Mouse (Mus musculus): ENCODE data around the gene Neurl3. TPM values are rescaled to one million over a fixed set of nuclear protein-coding genes. Genes with fewer than 3 reads are reported as not detected.

Gene Neurl3
- polyA plus RNA-seq, 1 experiment from 2014 or later: 24.2 TPM

GRCm38 (mm10) chr1:36246688-36247087 is 27.8 kb downstream of the Neurl3 start:
- Histone ChIP-seq H3K4me3 (replicated peaks) (no peak overlapping the region), H3K4me2 (replicated peaks) (no peak overlapping the region), H3K27me3 (replicated peaks) (no peaks in the 10 kb centered on the region), H3K9ac (no peak overlapping the region), H3K36me3 (no peaks in the 10 kb centered on the region), H3K9me3 (no peaks in the 10 kb centered on the region), H3K27ac (no peak overlapping the region), H3K4me1 (replicated peaks) (peaks cover 5% of the 10 kb centered on the region)
- ATAC-seq: no peak
- WGBS: 58% methylated on average over 6 of the region's 6 CpGs

GRCm38 (mm10) chr1:36244828-36245215 is 29.7 kb downstream of the Neurl3 start:
- 79% methylated on average over 4 of the region's 4 CpGs for WGBS

GRCm38 (mm10) chr1:36244058-36244827 is 30.2 kb downstream of the Neurl3 start, which contains the start of gene Uggt1:
Uggt1 (minus strand) TSS chr1:36244720.
- Histone ChIP-seq H3K9ac (peak within 1 kb of the TSS; percentile 81), H3K9me3 (no peaks in the 10 kb centered on the region), H3K36me3 (no peaks in the 10 kb centered on the region), H3K4me2 (replicated peaks) (peak within 1 kb of the TSS; percentile 58), H3K27me3 (replicated peaks) (no peaks in the 10 kb centered on the region), H3K4me1 (replicated peaks) (no peaks in the 10 kb centered on the region; the same call in 1 of the 2 replicates), H3K27ac (peak within 1 kb of the TSS; percentile 83), H3K4me3 (replicated peaks) (peak within 1 kb of the TSS; percentile 95)
- 1% methylated on average over 49 of the region's 49 CpGs for WGBS
- peak; percentile 99 for ATAC-seq

More at GRCm38 (mm10) chr1:36244828-36245215, 29.7 kb downstream of the Neurl3 start:
- ATAC-seq: no peak
- Histone ChIP-seq H3K36me3 (no peaks in the 10 kb centered on the region), H3K4me3 (replicated peaks) (no peak overlapping the region), H3K4me2 (replicated peaks) (no peak overlapping the region), H3K27me3 (replicated peaks) (no peaks in the 10 kb centered on the region), H3K4me1 (replicated peaks) (no peaks in the 10 kb centered on the region; the same call in 1 of the 2 replicates), H3K27ac (no peak overlapping the region), H3K9ac (no peak overlapping the region), H3K9me3 (no peaks in the 10 kb centered on the region)

GRCm38 (mm10) chr1:36243447-36244057 is 30.9 kb downstream of the Neurl3 start:
- Histone ChIP-seq H3K9ac (peak overlapping the region; percentile 81), H3K4me3 (replicated peaks) (peak overlapping the region; percentile 95), H3K36me3 (no peaks in the 10 kb centered on the region), H3K9me3 (no peaks in the 10 kb centered on the region), H3K27ac (peak overlapping the region; percentile 83), H3K4me1 (replicated peaks) (no peaks in the 10 kb centered on the region; the same call in 1 of the 2 replicates), H3K4me2 (replicated peaks) (peak overlapping the region; percentile 58), H3K27me3 (replicated peaks) (no peaks in the 10 kb centered on the region)
- ATAC-seq: no peak
- 2% methylated on average over 21 of the region's 21 CpGs for WGBS

- 88% methylated on average over 15 of the region's 15 CpGs for WGBS
- Histone ChIP-seq H3K4me2 (replicated peaks) (no peak overlapping the region), H3K9me3 (no peaks in the 10 kb centered on the region), H3K36me3 (no peaks in the 10 kb centered on the region), H3K4me3 (replicated peaks) (no peak overlapping the region), H3K27ac (no peak overlapping the region), H3K9ac (no peak overlapping the region), H3K27me3 (replicated peaks) (no peaks in the 10 kb centered on the region), H3K4me1 (replicated peaks) (no peaks in the 10 kb centered on the region; the same call in 1 of the 2 replicates)
- ATAC-seq: no peak
Measured at GRCm38 (mm10) chr1:36241903-36242429, 32.5 kb downstream of the Neurl3 start.

GRCm38 (mm10) chr1:36240176-36240575 is 34.3 kb downstream of the Neurl3 start:
- H3K36me3 ChIP-seq: no peaks in the 10 kb centered on the region
- no peaks in the 10 kb centered on the region for H3K27me3 ChIP-seq (replicated peaks)
- H3K4me1 ChIP-seq (replicated peaks): no peaks in the 10 kb centered on the region; the same call in 1 of the 2 replicates
- no peak for ATAC-seq
- H3K9me3 ChIP-seq: no peaks in the 10 kb centered on the region
- H3K27ac ChIP-seq: no peak overlapping the region
- no peak overlapping the region for H3K4me2 ChIP-seq (replicated peaks)
- no peak overlapping the region for H3K4me3 ChIP-seq (replicated peaks)
- no peak overlapping the region for H3K9ac ChIP-seq
- 77% methylated on average over 6 of the region's 6 CpGs for WGBS

- ATAC-seq: no peak
- WGBS: 88% methylated on average over 10 of the region's 10 CpGs
- no peak overlapping the region for H3K27ac ChIP-seq
- no peaks in the 10 kb centered on the region for H3K9me3 ChIP-seq
- H3K9ac ChIP-seq: no peak overlapping the region
- H3K4me1 ChIP-seq (replicated peaks): no peaks in the 10 kb centered on the region; the same call in 1 of the 2 replicates
- H3K27me3 ChIP-seq (replicated peaks): no peaks in the 10 kb centered on the region
- no peak overlapping the region for H3K4me2 ChIP-seq (replicated peaks)
- H3K36me3 ChIP-seq: 0 out of 2 replicates have a peak, but pooled peaks cover 4% of the 10 kb centered on the region
- H3K4me3 ChIP-seq (replicated peaks): no peak overlapping the region
Measured at GRCm38 (mm10) chr1:36239396-36239795, 35.1 kb downstream of the Neurl3 start.

GRCm38 (mm10) chr1:36235855-36236254 is 38.6 kb downstream of the Neurl3 start:
- ATAC-seq: no peak

GRCm38 (mm10) chr1:36235057-36235639 is 39.3 kb downstream of the Neurl3 start:
- Histone ChIP-seq H3K36me3 (peaks cover 4% of the 10 kb centered on the region), H3K9ac (no peak overlapping the region), H3K27me3 (replicated peaks) (no peaks in the 10 kb centered on the region), H3K4me2 (replicated peaks) (no peak overlapping the region), H3K9me3 (no peaks in the 10 kb centered on the region), H3K4me3 (replicated peaks) (no peak overlapping the region), H3K4me1 (replicated peaks) (no peaks in the 10 kb centered on the region), H3K27ac (no peak overlapping the region)
- 74% methylated on average over 9 of the region's 9 CpGs for WGBS
- no peak for ATAC-seq

More at GRCm38 (mm10) chr1:36235855-36236254, 38.6 kb downstream of the Neurl3 start:
- Histone ChIP-seq H3K27ac (no peak overlapping the region), H3K27me3 (replicated peaks) (no peaks in the 10 kb centered on the region), H3K4me1 (replicated peaks) (no peaks in the 10 kb centered on the region), H3K4me2 (replicated peaks) (no peak overlapping the region), H3K9me3 (no peaks in the 10 kb centered on the region), H3K4me3 (replicated peaks) (no peak overlapping the region), H3K9ac (no peak overlapping the region), H3K36me3 (peaks cover 4% of the 10 kb centered on the region; the same call in 1 of the 2 replicates)
- WGBS: 73% methylated on average over 2 of the region's 2 CpGs

GRCm38 (mm10) chr1:36233218-36233617 is 41.3 kb downstream of the Neurl3 start:
- Histone ChIP-seq H3K4me3 (replicated peaks) (no peak overlapping the region), H3K27ac (no peak overlapping the region), H3K9ac (no peak overlapping the region), H3K27me3 (replicated peaks) (no peaks in the 10 kb centered on the region), H3K9me3 (no peaks in the 10 kb centered on the region), H3K4me1 (replicated peaks) (no peaks in the 10 kb centered on the region), H3K36me3 (peaks cover 4% of the 10 kb centered on the region), H3K4me2 (replicated peaks) (no peak overlapping the region)
- no peak for ATAC-seq
- 88% methylated on average over 6 of the region's 6 CpGs for WGBS

GRCm38 (mm10) chr1:36230919-36231705 is 43.4 kb downstream of the Neurl3 start:
- ATAC-seq: no peak
- no peaks in the 10 kb centered on the region for H3K4me1 ChIP-seq (replicated peaks)
- no peak overlapping the region for H3K27ac ChIP-seq
- H3K9ac ChIP-seq: no peak overlapping the region
- no peaks in the 10 kb centered on the region for H3K27me3 ChIP-seq (replicated peaks)
- no peak overlapping the region for H3K4me2 ChIP-seq (replicated peaks)
- peaks cover 10% of the 10 kb centered on the region for H3K36me3 ChIP-seq
- H3K4me3 ChIP-seq (replicated peaks): no peak overlapping the region
- no peaks in the 10 kb centered on the region for H3K9me3 ChIP-seq
- WGBS: 85% methylated on average over 7 of the region's 7 CpGs

Data from intestine, embryonic 15.5 days (tissue).